Mouse (Mus musculus) embryonic fibroblast, embryonic 13.5 days (primary cell): ENCODE measurements at regions not wholly inside any gene's neighbourhood (a gene's known extent, or its start where the extent isn't known, plus 50 kb on each side); places are given as distances from the start of the nearest gene placed in this dataset.

ENCODE experiments used
- H3K27ac ChIP-seq: 2 replicates; pipeline ENCODE4 v1.5.1; 2012; ENCODE audit warnings: low read length, control low read depth, inconsistent platforms; ENCODE audit not compliant: insufficient read depth
- H3K4me1 ChIP-seq: 2 replicates; pipeline ENCODE4 v1.6.1; 2011; ENCODE audit warnings: low read length; ENCODE audit not compliant: control insufficient read depth, insufficient read depth
- H3K4me3 ChIP-seq: 2 replicates; pipeline ENCODE4 v1.5.1; 2011; ENCODE audit warnings: mild to moderate bottlenecking, control low read depth, low read length; ENCODE audit not compliant: insufficient read depth
- CTCF ChIP-seq: IDR thresholded peaks from 2 replicates; pipeline ENCODE4 v1.5.1; 2011; ENCODE audit warnings: mild to moderate bottlenecking, control low read depth, low read length, moderate library complexity, borderline replicate concordance; ENCODE audit not compliant: insufficient read depth
- POLR2A ChIP-seq: IDR thresholded peaks from 2 replicates; pipeline ENCODE4 v1.6.1; 2011; ENCODE audit warnings: low read depth, mild to moderate bottlenecking, control low read depth, low read length, moderate library complexity

- no peak overlapping the region for H3K4me3 ChIP-seq
- H3K4me1 ChIP-seq, result no peaks in the 10 kb centered on the region
- TF ChIP-seq CTCF (no peak), POLR2A (no peak)
- no peak overlapping the region for H3K27ac ChIP-seq
Measured at GRCm38 (mm10) chr7:74667106-74667505, 112.5 kb upstream of the Slco3a1 start.

DNA sequence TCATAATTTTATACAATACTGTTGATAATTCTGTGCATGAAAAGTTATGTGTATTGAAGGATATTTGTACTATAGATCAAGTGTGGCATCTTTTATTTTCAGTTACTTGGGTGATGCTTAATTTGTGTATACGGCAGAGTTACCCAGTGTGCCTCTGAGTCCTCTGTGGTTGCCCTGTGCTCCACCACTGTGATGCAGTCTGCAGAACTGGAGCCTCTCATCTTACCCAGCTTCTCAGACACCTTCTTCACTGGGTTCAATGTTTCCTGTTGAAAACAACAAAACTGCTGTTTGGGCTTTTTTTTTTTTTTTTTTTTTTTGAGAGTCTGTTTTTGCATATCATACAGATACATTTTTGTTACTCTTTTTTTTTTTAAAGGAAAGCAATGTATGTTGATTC is 109.2 kb upstream of the Slco3a1 start:
- H3K27ac ChIP-seq, result no peak overlapping the region
- TF ChIP-seq POLR2A (no peak), CTCF (no peak)
- no peak overlapping the region for H3K4me3 ChIP-seq
- no peaks in the 10 kb centered on the region for H3K4me1 ChIP-seq

DNA sequence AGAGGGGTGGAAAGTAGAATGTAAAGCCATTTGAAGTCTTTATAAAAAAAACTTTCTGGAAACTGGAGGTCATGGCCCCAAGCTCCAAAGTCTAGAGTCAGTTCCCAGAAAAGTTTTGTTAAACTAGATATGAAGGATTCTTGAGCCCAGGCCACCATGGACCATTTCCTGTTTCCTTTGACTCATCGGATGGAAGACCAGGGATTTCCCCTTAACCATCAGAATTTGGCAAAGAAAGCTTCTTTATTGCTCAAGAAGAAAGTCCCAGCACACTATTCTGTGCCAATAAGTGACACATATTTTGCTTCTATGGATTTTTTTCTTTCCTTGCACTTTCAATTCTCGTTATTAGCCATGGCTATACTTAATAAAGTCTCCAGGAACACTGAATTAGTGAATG is 92.7 kb upstream of the Slco3a1 start:
- Histone ChIP-seq H3K4me3 (no peak overlapping the region), H3K27ac (peak overlapping the region; percentile 48; the same call in 1 of the 2 replicates), H3K4me1 (peaks cover 5% of the 10 kb centered on the region)
- no peak for TF ChIP-seq CTCF
- no peak for TF ChIP-seq POLR2A

GRCm38 (mm10) chr7:74640171-74640570 is 85.6 kb upstream of the Slco3a1 start:
- TF ChIP-seq CTCF (no peak), POLR2A (no peak)
- Histone ChIP-seq H3K27ac (no peak overlapping the region), H3K4me1 (no peaks in the 10 kb centered on the region), H3K4me3 (no peak overlapping the region)

- H3K27ac ChIP-seq, result no peak overlapping the region
- H3K4me1 ChIP-seq, result no peaks in the 10 kb centered on the region
- H3K4me3 ChIP-seq, result no peak overlapping the region
- TF ChIP-seq POLR2A (no peak), CTCF (no peak)
Measured at GRCm38 (mm10) chr7:74632217-74632616, 77.6 kb upstream of the Slco3a1 start.

- Histone ChIP-seq H3K27ac (no peak overlapping the region), H3K4me1 (no peaks in the 10 kb centered on the region), H3K4me3 (no peak overlapping the region)
- no peak for TF ChIP-seq POLR2A
- no peak for TF ChIP-seq CTCF
Measured at GRCm38 (mm10) chr7:74628799-74629468, 74.4 kb upstream of the Slco3a1 start.
